Mouse (Mus musculus): ENCODE measurements around the gene Prdm16. TPM values are rescaled to one million over a fixed set of nuclear protein-coding genes. Genes with fewer than 3 reads are reported as not detected.

Prdm16 gene
- polyA plus RNA-seq, 1 experiment: 2.0 TPM

- TF ChIP-seq CTCF (IDR thresholded peaks at IDR 0.05; ENCODE audit: extremely low read depth, insufficient read depth, insufficient read length, insufficient replicate concordance): no peak
- TF ChIP-seq POLR2A (IDR thresholded peaks at IDR 0.05; ENCODE audit: low read depth, low read length): no peak
- Histone ChIP-seq H3K4me1 (ENCODE audit: control insufficient read depth, insufficient read depth, insufficient read length) (no peaks in the 10 kb centered on the region), H3K36me3 (ENCODE audit: control insufficient read depth, insufficient read depth, low read length) (no peaks in the 10 kb centered on the region), H3K27ac (ENCODE audit: insufficient read depth, low read length) (no peak overlapping the region), H3K27me3 (ENCODE audit: control insufficient read depth, insufficient read depth, low read length) (no peaks in the 10 kb centered on the region), H3K4me3 (ENCODE audit: extremely low read depth, insufficient read depth, insufficient read length) (no peak overlapping the region)
- WGBS: 91% methylated on average over 3 of the region's 3 CpGs
- DNase-seq (ENCODE audit: low read depth in 1 of 2, low spot score in 2 of 2): no peak
Observed at GRCm38 (mm10) chr4:154623241-154623640, 13.4 kb downstream of the Prdm16 start.

DNA sequence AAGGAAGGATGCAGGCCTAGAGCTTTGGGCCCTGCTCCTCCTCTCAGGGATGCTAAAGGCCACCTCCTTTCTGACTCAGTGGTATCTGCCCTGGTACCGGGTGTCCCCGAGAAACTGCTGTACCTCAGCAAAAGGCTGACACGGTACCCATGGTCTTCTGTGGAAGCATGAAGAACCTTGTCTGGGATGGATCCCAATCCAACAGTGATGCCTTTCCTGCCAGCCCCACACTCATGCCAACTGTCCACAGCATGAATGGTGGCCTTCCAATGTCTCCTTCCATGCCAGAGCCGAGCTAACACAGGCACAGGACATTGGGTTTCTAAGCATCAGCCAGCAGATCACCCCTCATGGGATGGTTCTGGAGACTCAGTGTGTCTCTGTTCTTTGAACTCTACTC, 14.2 kb downstream of the Prdm16 start:
- 83% methylated on average over 4 of the region's 4 CpGs for WGBS
- no peaks in the 10 kb centered on the region for H3K27me3 ChIP-seq (ENCODE audit: control insufficient read depth, insufficient read depth, low read length)
- no peak overlapping the region for H3K4me3 ChIP-seq (ENCODE audit: extremely low read depth, insufficient read depth, insufficient read length)
- no peak overlapping the region for H3K27ac ChIP-seq (ENCODE audit: insufficient read depth, low read length)
- no peak for DNase-seq (ENCODE audit: low read depth in 1 of 2, low spot score in 2 of 2)
- H3K36me3 ChIP-seq (ENCODE audit: control insufficient read depth, insufficient read depth, low read length): no peaks in the 10 kb centered on the region
- H3K4me1 ChIP-seq (ENCODE audit: control insufficient read depth, insufficient read depth, insufficient read length): no peaks in the 10 kb centered on the region
- TF ChIP-seq CTCF (IDR thresholded peaks at IDR 0.05; ENCODE audit: extremely low read depth, insufficient read depth, insufficient read length, insufficient replicate concordance) (no peak), POLR2A (IDR thresholded peaks at IDR 0.05; ENCODE audit: low read depth, low read length) (no peak)

DNA sequence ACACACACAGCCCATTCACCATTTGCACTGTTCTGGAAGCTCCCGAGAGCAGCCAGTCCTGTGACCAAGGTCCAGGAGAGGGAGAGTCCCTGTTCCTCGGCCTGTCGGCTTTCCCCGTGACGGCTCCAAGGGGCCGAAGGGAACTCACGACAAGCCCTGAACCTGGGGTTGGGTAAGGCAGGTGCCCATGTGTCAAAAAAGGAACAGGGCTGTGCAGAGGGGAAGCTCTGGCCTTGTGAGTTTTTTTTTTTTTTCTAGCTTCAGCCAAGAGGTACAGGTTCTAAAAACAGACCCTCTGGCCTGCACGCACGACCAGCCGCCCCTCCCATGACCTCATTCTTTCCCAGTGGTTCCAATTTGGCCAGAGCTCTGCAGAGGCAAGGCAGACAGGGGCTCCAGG, 25.5 kb downstream of the Prdm16 start:
- no peaks in the 10 kb centered on the region for H3K36me3 ChIP-seq (ENCODE audit: control insufficient read depth, insufficient read depth, low read length)
- WGBS: 31% methylated on average over 10 of the region's 10 CpGs

DNA sequence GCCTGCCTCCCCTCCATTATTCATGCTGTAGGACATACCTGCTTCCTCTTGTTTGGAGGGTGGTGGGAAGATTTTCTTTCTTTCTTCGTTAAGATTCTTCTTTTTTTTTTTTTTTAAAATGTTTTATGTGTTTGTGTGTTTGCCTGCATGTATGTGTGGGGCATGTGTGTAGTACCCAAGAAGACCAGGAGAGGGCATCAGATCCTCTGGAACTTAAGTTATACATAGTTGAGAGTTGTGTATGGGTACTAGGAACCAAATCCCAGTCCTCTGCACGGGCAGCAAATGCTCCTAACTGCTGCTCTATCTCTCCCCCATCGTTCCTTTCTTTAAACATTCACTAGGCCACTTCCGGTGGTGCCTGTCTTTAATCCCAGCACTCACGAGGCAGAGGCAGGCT, 28.9 kb downstream of the Prdm16 start:
- DNase-seq (ENCODE audit: low read depth in 1 of 2, low spot score in 2 of 2): no peak
- no peak for TF ChIP-seq CTCF (IDR thresholded peaks at IDR 0.05; ENCODE audit: extremely low read depth, insufficient read depth, insufficient read length, insufficient replicate concordance)
- TF ChIP-seq POLR2A (IDR thresholded peaks at IDR 0.05; ENCODE audit: low read depth, low read length): no peak
- H3K27ac ChIP-seq (ENCODE audit: insufficient read depth, low read length): no peak overlapping the region
- H3K27me3 ChIP-seq (ENCODE audit: control insufficient read depth, insufficient read depth, low read length): no peaks in the 10 kb centered on the region
- no peak overlapping the region for H3K4me3 ChIP-seq (ENCODE audit: extremely low read depth, insufficient read depth, insufficient read length)
- 86% methylated on average over 5 of the region's 5 CpGs for WGBS
- H3K36me3 ChIP-seq (ENCODE audit: control insufficient read depth, insufficient read depth, low read length): no peaks in the 10 kb centered on the region
- H3K4me1 ChIP-seq (ENCODE audit: control insufficient read depth, insufficient read depth, insufficient read length): no peaks in the 10 kb centered on the region

More for the DNA sequence above, 25.5 kb downstream of the Prdm16 start:
- Histone ChIP-seq H3K27me3 (ENCODE audit: control insufficient read depth, insufficient read depth, low read length) (no peaks in the 10 kb centered on the region), H3K27ac (ENCODE audit: insufficient read depth, low read length) (no peak overlapping the region), H3K4me3 (ENCODE audit: extremely low read depth, insufficient read depth, insufficient read length) (no peak overlapping the region), H3K4me1 (ENCODE audit: control insufficient read depth, insufficient read depth, insufficient read length) (no peaks in the 10 kb centered on the region)
- TF ChIP-seq CTCF (IDR thresholded peaks at IDR 0.05; ENCODE audit: extremely low read depth, insufficient read depth, insufficient read length, insufficient replicate concordance) (no peak), POLR2A (IDR thresholded peaks at IDR 0.05; ENCODE audit: low read depth, low read length) (no peak)
- DNase-seq (ENCODE audit: low read depth in 1 of 2, low spot score in 2 of 2): no peak

DNA sequence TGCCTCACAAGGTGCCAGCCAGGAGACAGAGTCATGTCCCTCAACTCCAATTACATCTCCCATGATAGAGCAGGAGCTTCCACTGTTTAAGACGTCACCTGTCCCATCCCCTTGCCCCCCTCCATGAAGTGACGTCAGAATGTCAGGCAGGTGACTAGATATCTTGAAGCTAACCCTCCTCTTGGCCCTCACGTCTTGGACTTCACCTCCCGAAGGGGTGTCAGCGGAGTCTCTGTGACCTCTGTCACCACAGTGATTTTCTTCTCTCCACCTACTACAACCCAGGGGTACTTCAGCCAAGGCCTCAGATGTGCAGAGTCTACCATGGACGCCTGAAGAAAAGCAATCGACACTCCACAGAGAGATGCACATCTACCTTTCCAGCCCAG, 32.2 kb downstream of the Prdm16 start:
- H3K4me3 ChIP-seq (ENCODE audit: extremely low read depth, insufficient read depth, insufficient read length): no peak overlapping the region

DNA sequence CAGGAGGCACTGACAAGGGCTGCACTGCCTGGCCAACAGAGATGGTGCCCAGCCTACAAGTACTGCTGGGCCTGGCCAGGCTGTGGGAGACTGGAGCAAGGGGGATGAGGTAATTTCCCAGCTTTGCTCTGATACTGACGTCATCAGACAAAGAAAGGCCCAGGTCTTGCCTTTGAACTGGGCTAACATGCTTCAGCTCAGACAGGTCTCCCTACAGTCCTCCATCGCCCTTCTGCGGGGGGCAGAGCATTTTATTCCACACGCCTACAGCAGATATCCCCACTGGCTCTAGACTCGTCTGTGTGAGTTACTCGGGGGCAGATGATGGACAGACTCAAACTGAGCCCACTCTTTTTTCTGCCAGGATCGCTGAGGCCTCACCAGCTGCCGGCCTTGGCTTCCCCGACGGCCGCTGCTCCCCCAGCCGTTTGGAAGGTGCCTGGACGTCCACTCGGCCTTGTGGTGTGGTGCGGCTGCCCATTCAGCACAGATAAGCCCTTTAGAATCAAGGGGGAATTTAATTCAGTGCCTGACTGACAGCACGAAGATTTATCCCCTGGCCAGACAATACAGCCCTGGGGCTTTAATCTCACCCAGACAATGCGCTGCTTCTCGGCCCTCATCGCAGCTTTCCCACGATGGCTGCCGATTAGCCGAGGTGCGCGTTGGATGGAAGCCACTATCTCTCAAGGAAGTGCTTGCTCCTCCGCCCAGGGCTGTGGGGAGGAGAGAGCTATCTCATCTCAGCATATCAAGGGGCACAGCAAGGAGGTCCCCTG, 32.8 kb downstream of the Prdm16 start:
- Histone ChIP-seq H3K27ac (ENCODE audit: insufficient read depth, low read length) (no peak overlapping the region), H3K4me1 (ENCODE audit: control insufficient read depth, insufficient read depth, insufficient read length) (no peaks in the 10 kb centered on the region), H3K4me3 (ENCODE audit: extremely low read depth, insufficient read depth, insufficient read length) (no peak overlapping the region), H3K27me3 (ENCODE audit: control insufficient read depth, insufficient read depth, low read length) (no peaks in the 10 kb centered on the region), H3K36me3 (ENCODE audit: control insufficient read depth, insufficient read depth, low read length) (no peaks in the 10 kb centered on the region)
- no peak for DNase-seq (ENCODE audit: low read depth in 1 of 2, low spot score in 2 of 2)
- 80% methylated on average over 25 of the region's 25 CpGs for WGBS
- TF ChIP-seq CTCF (IDR thresholded peaks at IDR 0.05; ENCODE audit: extremely low read depth, insufficient read depth, insufficient read length, insufficient replicate concordance): no peak
- TF ChIP-seq POLR2A (IDR thresholded peaks at IDR 0.05; ENCODE audit: low read depth, low read length): no peak

More for the DNA sequence above, 32.2 kb downstream of the Prdm16 start:
- no peak for TF ChIP-seq POLR2A (IDR thresholded peaks at IDR 0.05; ENCODE audit: low read depth, low read length)
- no peak for TF ChIP-seq CTCF (IDR thresholded peaks at IDR 0.05; ENCODE audit: extremely low read depth, insufficient read depth, insufficient read length, insufficient replicate concordance)
- Histone ChIP-seq H3K36me3 (ENCODE audit: control insufficient read depth, insufficient read depth, low read length) (no peaks in the 10 kb centered on the region), H3K27me3 (ENCODE audit: control insufficient read depth, insufficient read depth, low read length) (no peaks in the 10 kb centered on the region), H3K4me1 (ENCODE audit: control insufficient read depth, insufficient read depth, insufficient read length) (no peaks in the 10 kb centered on the region), H3K27ac (ENCODE audit: insufficient read depth, low read length) (no peak overlapping the region)
- 88% methylated on average over 7 of the region's 7 CpGs for WGBS
- DNase-seq (ENCODE audit: low read depth in 1 of 2, low spot score in 2 of 2): no peak

- WGBS: 80% methylated on average over 10 of the region's 10 CpGs
- no peak for TF ChIP-seq POLR2A (IDR thresholded peaks at IDR 0.05; ENCODE audit: low read depth, low read length)
- no peak for TF ChIP-seq CTCF (IDR thresholded peaks at IDR 0.05; ENCODE audit: extremely low read depth, insufficient read depth, insufficient read length, insufficient replicate concordance)
- Histone ChIP-seq H3K27ac (ENCODE audit: insufficient read depth, low read length) (no peak overlapping the region), H3K27me3 (ENCODE audit: control insufficient read depth, insufficient read depth, low read length) (no peaks in the 10 kb centered on the region), H3K36me3 (ENCODE audit: control insufficient read depth, insufficient read depth, low read length) (no peaks in the 10 kb centered on the region), H3K4me1 (ENCODE audit: control insufficient read depth, insufficient read depth, insufficient read length) (no peaks in the 10 kb centered on the region), H3K4me3 (ENCODE audit: extremely low read depth, insufficient read depth, insufficient read length) (no peak overlapping the region)
- no peak for DNase-seq (ENCODE audit: low read depth in 1 of 2, low spot score in 2 of 2)
Observed at GRCm38 (mm10) chr4:154602409-154602808, 34.3 kb downstream of the Prdm16 start.
